Mouse (Mus musculus) frontal cortex, adult 2 months (tissue): ENCODE results near the gene Serpinb8. TPM values are rescaled to one million over a fixed set of nuclear protein-coding genes. Genes with fewer than 3 reads are reported as not detected.
A peak's percentile ranks its signal among the peaks of the same experiment; 100 is the strongest.

Experiments used
- DNase-seq, 2 experiments: peaks; one replicate each; pipeline ENCODE4 v3.0.0; 2022; ENCODE audit warnings: low spot score in 1 of 2; ENCODE audit errors: extremely low spot score in 1 of 2
- polyA plus RNA-seq: library from polyadenylated mRNA; depleted of rRNA; stranded (reverse); fragments of >200 nt; gene quantifications from 2 replicates; pipeline ENCODE4 v1.2.3, GENCODE M21; 2012; rRNA removed

Gene Serpinb8
- 6.8 and 7.3 TPM in 2 replicates for polyA plus RNA-seq

DNA sequence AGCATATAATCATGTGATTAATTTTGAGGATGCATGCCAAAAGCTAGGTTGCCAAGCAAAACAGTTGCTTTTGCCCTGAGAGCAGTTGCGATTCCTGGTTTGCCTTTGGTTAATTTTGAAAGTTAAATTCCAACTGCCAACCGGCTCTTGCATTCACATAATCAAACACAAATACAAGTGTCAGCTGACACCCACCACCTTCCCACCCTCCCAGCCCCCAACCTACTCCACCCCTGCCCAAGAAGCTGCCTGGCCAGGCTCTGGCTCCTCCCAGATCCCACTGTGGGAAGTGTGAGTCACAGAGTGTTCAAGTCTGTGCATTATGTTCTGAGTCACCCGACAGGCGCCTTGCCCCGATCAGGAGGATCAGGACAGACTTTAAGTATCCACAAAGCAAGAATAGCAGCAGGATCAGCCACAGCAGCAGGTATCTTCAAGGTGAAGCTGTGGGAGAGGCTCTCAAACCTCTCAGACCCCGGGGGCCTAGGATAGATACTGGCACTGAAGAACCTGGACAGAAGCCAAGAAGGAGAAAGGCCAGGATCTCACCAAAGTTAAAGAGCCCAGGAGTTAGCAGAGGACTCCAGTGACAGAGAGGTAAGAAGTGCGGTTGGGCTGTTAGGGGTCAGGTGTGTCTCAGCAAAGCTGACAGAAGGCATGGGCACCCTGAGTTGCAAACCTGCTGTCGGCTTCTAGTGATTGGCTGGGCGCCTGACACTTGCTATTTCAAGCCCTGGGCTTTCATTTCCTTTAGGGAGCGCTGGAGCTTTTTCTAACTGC, at the start of gene Serpinb8:
Gene Serpinb8 (plus strand): TSS at position 316 of the 780 bp plus-strand sequence.
- peak; percentile 52 to 78 for DNase-seq

- no peak for DNase-seq
Observed at GRCm38 (mm10) chr1:107559494-107559893, 30.3 kb upstream of the Serpinb8 start.

- peak in 1 of 2 experiments; percentile 70 for DNase-seq
Observed at GRCm38 (mm10) chr1:107562110-107562509, 27.7 kb upstream of the Serpinb8 start.

GRCm38 (mm10) chr1:107565644-107566043, 24.2 kb upstream of the Serpinb8 start:
- peak in 1 of 2 experiments; percentile 56 for DNase-seq

DNA sequence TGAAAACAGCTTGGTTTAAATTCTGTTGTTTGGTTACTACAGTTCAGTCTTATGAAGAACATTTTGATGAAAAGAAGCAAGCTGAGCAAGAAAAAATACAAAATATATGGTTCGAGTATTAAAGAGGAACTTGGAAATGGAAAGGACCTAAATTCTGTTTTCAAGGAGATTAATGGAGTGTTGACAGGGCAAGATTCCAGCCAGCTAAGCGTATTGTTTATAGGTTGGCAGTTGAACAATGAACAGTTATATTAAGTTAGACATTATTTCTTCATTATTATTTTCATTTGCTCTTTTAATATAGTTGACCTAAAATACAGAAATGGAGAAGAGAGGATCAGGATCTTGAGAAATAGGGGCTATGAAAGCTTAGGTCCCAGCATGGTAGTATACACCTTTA, 13.7 kb upstream of the Serpinb8 start:
- DNase-seq, result no peak

DNA sequence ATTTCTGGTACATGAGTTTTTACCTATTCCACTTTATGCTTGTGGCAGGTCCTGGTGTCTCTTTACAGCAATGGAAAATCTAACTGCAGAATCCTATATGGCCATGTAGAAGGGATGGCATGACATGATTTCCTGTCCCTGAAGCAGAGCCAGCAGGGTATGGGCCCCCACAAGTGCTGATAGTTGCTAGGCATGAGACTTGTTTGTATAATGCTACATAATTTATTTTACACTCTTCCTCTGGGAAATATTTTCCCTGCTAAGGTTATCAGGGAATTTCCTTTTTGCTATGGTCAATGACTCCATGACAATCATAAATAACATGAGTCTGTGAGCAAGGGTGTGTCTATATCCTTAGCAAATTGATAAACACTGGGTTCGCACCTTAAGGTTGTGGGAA, 12.3 kb upstream of the Serpinb8 start:
- no peak for DNase-seq

- DNase-seq, result peak; percentile 75
Observed at GRCm38 (mm10) chr1:107581220-107581619, 8.6 kb upstream of the Serpinb8 start.

GRCm38 (mm10) chr1:107582900-107583299, 6.9 kb upstream of the Serpinb8 start:
- DNase-seq, result no peak

GRCm38 (mm10) chr1:107583958-107584376, 5.8 kb upstream of the Serpinb8 start:
- DNase-seq, result no peak

- DNase-seq, result no peak
Observed at GRCm38 (mm10) chr1:107584932-107585331, 4.9 kb upstream of the Serpinb8 start.

DNA sequence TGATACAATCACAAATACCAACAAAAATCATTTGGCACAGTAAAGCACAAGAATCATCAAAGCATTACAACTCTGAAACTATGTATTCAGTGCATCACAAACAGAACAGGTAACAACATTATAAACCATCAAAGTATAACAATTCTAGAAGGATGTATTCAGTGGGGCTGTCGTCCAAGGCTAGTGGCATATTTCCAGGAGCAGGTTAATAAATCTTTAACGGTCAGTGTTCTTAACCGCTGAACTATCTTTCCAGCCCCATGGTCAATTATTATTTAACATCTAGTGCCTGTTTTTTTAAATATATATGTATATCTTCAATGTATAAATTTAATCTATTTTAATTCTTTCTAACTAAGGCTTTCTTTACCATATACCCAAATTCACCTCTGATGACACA, 3.6 kb upstream of the Serpinb8 start:
- no peak for DNase-seq

DNA sequence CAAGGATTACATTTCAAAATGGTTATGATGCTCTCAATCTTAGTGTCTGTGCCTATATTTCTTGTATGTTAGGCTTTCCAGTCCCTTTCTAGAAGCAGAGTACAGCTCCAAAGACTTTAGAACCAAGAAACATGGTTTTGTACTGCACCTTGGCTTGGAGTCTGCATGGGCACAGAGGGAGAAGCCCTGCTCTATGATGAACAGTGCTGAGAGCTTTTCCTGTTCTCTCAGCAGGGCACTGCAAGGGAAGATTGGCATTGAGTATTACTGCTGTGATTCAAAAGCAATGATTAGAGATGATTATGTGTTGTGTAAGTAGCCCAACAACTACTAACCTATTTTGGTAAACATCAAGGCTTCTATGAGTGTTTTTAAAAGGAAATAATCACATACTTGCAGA, 1.6 kb upstream of the Serpinb8 start:
- DNase-seq, result no peak

DNA sequence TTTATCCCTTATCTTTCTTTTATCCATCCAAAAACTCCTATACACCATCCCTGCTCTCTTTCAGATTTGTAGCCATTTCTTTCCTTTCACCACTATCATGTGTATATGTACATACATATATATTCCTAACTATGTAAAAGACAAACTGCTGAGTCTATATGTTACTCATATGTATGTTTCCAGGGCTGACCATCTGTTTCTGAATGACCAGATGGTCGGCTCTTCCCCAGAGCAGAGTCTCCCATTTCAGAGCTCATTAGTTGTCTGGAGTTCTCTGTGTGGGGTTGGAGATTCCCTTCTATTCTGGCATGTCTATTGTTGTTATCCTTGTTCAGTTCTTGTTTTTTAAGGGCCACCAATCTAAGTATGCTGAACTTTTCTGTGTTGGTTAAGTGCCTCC, 1.2 kb upstream of the Serpinb8 start:
- DNase-seq, result no peak

GRCm38 (mm10) chr1:107592644-107593043, 2.8 kb downstream of the Serpinb8 start:
- DNase-seq, result no peak

- DNase-seq, result peak in 1 of 2 experiments; percentile 26
Observed at GRCm38 (mm10) chr1:107593469-107593868, 3.7 kb downstream of the Serpinb8 start.

- no peak for DNase-seq
Observed at GRCm38 (mm10) chr1:107596874-107597273, 7.1 kb downstream of the Serpinb8 start.

DNA sequence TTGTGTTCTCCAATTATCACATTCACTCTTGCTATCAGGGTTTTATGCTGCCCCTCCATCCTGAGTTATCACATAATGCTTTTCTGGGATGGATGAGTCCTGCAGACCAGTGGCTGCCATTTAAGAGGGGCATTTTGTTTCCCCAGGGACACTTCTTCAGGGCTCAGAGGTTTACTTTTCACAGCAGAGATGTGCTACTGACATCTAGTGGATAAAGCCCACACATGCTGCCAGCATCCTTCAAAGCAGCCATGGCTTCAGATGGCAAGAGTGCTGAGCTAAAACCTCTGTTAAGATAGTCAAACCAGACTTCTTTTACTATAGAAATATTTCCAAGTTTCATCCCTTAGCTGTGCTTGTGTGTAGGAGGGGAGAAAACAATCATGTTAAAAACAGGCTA, 8.7 kb downstream of the Serpinb8 start:
- DNase-seq, result peak in 1 of 2 experiments; percentile 61

- DNase-seq, result no peak
Observed at GRCm38 (mm10) chr1:107608942-107609341, 19.1 kb downstream of the Serpinb8 start.

- DNase-seq, result no peak
Observed at GRCm38 (mm10) chr1:107614087-107614486, 24.3 kb downstream of the Serpinb8 start.

GRCm38 (mm10) chr1:107622017-107622416, 32.2 kb downstream of the Serpinb8 start:
- no peak for DNase-seq

DNA sequence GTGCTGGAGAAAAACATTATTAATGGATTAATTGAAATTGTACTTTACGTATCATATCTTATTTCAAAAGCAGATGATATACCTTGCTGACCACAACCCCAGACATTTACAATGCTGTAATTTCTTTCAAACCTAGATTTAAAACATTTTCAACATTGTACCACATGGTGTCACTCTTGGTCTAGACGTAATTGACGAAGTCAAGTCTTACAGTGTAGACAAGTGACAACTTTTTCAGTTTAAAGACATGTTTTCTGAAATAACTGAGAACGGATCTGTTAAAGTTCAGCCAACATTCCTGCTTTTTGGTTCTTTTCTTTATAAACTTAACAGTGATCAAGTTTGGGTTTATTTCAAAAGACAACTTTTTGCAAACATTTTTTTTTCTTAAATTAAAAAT, 46.1 kb downstream of the Serpinb8 start:
- DNase-seq, result peak in 1 of 2 experiments; percentile 75

- DNase-seq, result no peak
Observed at GRCm38 (mm10) chr1:107638056-107638455, 48.2 kb downstream of the Serpinb8 start.
